Mouse (Mus musculus) T-cell, adult 66 days (primary cell): ENCODE results near the gene Gpr19. TPM values are rescaled to one million over a fixed set of nuclear protein-coding genes. Genes with fewer than 3 reads are reported as not detected.

Experiments used
- total RNA-seq, 2 experiments: library from RNA; stranded (reverse); gene quantifications; 3 replicates in 1 of 2; 4 replicates in 1 of 2; pipeline ENCODE4 v1.2.4; 2023

Gpr19 gene
- total RNA-seq, result 10 to 100 TPM; 13.0 to 16.5 TPM

DNA sequence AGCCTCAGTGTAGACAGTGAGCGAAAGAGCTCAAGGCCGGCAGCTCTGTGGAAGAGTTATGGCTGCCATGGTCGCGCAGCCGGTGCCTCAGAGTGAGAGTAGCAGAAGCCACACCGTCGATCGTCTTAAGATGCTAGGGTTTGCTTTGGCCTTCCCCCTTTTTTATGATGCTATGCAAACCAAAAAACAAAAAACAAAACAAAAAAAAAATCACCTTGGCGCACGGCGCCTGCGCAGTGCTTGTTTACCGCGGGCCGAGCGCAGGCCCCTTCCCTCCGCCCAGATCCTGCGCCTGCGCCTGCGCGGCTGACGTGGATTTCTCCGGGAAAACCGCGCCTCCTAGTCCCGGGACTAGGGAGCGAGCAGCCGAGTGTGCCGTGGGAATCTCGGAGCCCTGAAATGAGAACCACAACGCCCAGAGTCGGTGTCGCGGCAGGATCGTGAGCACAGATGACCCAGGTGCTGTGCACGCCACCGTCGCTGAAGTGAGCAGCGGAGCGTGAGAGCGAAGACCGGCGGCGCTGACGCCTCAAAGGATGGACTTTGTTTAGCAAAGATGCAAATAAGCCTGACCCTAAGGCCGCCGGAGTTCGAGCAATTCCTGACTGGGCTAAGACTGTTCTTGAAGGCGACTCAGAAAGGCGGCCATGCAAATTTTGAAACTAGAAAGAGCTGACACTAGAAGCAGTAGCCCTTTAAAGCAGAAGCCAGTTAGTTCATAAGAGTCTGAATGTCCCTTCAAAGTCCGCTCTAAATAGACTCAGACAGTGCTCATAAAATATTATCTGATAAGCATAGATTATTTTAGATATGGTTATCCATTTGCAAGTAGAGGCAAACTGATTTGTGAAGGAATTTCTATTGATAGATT, at the start of gene Gpr19:
Gene Gpr19, minus strand, starts transcription at position 484 of the 871 bp plus-strand sequence.

DNA sequence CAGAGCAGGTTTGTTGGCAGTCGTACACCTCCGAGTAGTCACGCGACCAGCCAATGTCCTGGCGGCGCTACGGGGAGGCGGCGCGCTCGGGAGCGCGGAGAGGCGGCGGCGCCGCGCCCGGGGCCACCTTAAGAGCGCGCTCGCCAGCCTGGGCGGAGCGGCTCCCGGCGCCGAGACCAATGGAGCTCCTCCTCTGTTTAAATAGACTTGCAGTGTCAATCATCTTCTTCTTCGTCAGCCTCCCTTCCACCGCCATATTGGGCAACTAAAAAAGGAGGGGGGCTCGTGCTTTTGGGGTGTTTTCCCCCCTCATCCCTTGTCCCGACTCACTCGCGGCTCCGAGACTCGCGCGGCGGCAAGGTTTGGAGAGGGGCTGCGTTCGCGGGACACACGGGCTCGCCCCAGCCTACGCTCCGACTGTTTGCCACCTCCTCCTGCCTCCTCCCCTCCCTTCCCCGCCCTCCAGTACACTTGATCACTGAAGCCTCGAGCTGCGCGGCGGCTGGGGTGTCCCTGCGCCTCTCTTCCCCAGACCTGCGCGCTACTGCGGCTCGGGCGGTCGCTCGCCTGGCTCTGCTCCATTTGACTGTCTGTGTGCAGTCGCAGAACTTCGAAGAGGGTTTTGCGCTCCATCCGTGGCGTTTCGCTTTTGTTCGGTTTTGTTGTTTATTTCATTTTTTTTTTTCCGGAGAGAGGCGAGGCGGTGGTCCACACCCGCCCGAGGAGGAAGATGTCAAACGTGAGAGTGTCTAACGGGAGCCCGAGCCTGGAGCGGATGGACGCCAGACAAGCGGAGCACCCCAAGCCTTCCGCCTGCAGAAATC, 22.0 kb upstream of the Gpr19 start, which contains the start of gene Cdkn1b:
Gene Cdkn1b, plus strand, starts transcription at position 212 of the 824 bp plus-strand sequence.

DNA sequence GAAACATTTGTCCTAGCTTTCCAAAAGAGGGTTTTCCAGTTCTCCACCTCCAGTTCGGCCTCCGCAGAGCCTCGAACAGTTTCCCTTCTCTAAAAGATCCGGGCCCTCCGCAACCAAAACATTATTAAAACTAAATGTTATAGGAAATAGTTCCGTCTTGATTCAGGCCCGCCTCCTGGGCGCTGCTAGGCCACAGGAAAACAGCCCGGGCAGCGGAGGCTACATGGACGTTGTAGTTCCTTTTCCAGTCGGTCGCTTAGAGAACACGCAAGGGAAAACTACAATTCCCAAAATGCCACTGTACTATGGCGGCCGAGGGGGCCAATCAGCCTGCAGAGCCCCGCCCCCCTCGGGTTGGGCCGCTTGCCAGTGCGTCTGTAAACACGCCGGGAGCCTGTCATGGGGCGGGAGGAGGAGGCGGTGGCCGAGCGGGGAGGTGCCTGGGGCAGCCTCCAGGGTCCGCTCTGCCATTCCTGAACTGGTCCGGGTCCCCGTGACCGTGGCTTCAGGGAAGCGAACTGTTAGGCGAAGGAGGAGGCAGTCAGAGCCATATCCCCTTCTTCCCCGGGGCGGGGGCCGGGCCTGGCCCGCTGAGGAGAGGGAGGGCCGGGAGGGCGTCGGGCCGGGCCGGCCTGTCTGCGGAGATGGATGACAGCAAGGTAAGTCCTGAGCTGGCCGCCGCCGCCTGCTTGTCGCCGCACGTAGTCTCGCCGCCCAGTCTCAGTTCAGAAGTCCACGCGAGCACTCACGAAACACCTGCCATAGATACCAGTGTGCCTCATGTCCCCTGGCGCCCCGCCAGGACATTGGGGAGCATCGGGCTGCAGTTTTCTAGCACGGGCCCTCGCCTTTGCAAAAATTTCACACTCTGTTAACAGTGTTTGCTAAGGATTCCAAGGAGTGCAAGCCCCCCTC, 68.3 kb downstream of the Gpr19 start, which contains the start of gene Crebl2:
Gene Crebl2, plus strand, starts transcription at position 369 of the 915 bp plus-strand sequence.

Other genes starting within 250 kb of the Gpr19 start
- 1 to 10 TPM; 1.9 to 2.9 TPM for gene Dusp16, start 106.0 kb downstream of the Gpr19 start, total RNA-seq
- gene Crebl2, start 68.4 kb downstream of the Gpr19 start, total RNA-seq, result 10 to 100 TPM; 25.3 to 27.4 TPM
- 100 to 1,000 TPM; 189 to 215 TPM for gene Cdkn1b, start 21.8 kb upstream of the Gpr19 start, total RNA-seq
- gene Apold1, start 83.1 kb upstream of the Gpr19 start, total RNA-seq, result under 1 TPM in 1 of 2 experiments, not detected in 1; 0.20 TPM
- gene Ddx47, start 113.0 kb upstream of the Gpr19 start, total RNA-seq, result 100 to 1,000 TPM; 147 to 154 TPM
- under 1 TPM in 1 of 2 experiments, not detected in 1; 0.36 TPM for gene Gprc5a, start 167.1 kb upstream of the Gpr19 start, total RNA-seq
- gene Gprc5d, start 219.7 kb upstream of the Gpr19 start, total RNA-seq, result not detected